Mouse (Mus musculus): ENCODE data around the gene Coq2. TPM values are rescaled to one million over a fixed set of nuclear protein-coding genes. Genes with fewer than 3 reads are reported as not detected.

Coq2 gene
- polyA plus RNA-seq, 1 experiment from 2014 or later = 82.5 TPM

- Histone ChIP-seq H3K36me3 (ENCODE audit: control insufficient read depth, insufficient read depth, low read length) (peaks cover 24% of the 10 kb centered on the region), H3K4me3 (ENCODE audit: low read depth, low read length) (no peak overlapping the region), H3K27me3 (replicated peaks; ENCODE audit: control insufficient read depth, insufficient read depth, low read length) (no peaks in the 10 kb centered on the region), H3K4me1 (replicated peaks; ENCODE audit: control insufficient read depth, insufficient read depth, low read length) (0 out of 2 replicates have a peak, but pooled peaks cover 5% of the 10 kb centered on the region), H3K27ac (ENCODE audit: low read depth) (no peak overlapping the region), H3K4me2 (ENCODE audit: low read length) (no peak overlapping the region), H3K9me3 (ENCODE audit: control insufficient read depth, low read length) (no peaks in the 10 kb centered on the region), H3K9ac (ENCODE audit: low read length) (no peak overlapping the region)
- no peak for DNase-seq (ENCODE audit: low spot score)
- no peak for ATAC-seq (replicated peaks; ENCODE audit: low FRiP score, low TSS enrichment, low read depth)
- WGBS = 78% methylated on average over 10 of the region's 10 CpGs
These were observed 23.5 kb downstream of the Coq2 start for GRCm38 (mm10) chr5:100651486-100651885.

- WGBS = 84% methylated on average over 7 of the region's 7 CpGs
These were observed 24.0 kb downstream of the Coq2 start for GRCm38 (mm10) chr5:100650969-100651368.

DNA sequence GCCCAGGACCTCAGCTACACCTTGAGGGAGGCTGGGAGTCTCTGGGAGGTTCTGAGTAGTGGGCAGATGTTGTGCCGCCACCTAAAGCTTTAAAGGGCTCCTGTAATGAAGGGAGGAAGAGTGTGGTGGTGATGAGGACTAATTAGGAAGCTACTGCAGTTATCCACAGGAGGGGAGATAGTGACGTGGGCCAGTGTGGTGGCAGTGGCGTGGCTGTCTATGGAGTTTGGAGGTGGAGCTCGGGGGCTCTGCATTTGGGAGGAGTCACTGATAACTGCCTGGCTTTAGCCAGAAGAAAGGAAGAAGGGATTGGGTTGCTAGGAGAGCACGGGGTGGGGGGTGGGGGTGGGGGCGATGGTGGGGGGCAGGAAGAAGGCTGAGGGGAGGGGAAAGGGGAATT lies 26.4 kb downstream of the Coq2 start:
- ATAC-seq (replicated peaks; ENCODE audit: low FRiP score, low TSS enrichment, low read depth) (no peak), DNase-seq (ENCODE audit: low spot score) (no peak)
- H3K36me3 ChIP-seq (ENCODE audit: control insufficient read depth, insufficient read depth, low read length) = no peaks in the 10 kb centered on the region
- H3K27ac ChIP-seq (ENCODE audit: low read depth) = no peak overlapping the region
- WGBS = 44% methylated on average over 6 of the region's 6 CpGs
- H3K4me1 ChIP-seq (replicated peaks; ENCODE audit: control insufficient read depth, insufficient read depth, low read length) = peaks cover 10% of the 10 kb centered on the region; the same call in 1 of the 2 replicates
- H3K4me3 ChIP-seq (ENCODE audit: low read depth, low read length) = no peak overlapping the region
- no peaks in the 10 kb centered on the region for H3K27me3 ChIP-seq (replicated peaks; ENCODE audit: control insufficient read depth, insufficient read depth, low read length)
- no peak overlapping the region for H3K9ac ChIP-seq (ENCODE audit: low read length)
- no peaks in the 10 kb centered on the region for H3K9me3 ChIP-seq (ENCODE audit: control insufficient read depth, low read length)
- no peak overlapping the region for H3K4me2 ChIP-seq (ENCODE audit: low read length)

More at GRCm38 (mm10) chr5:100650969-100651368, 24.0 kb downstream of the Coq2 start:
- DNase-seq (ENCODE audit: low spot score) (no peak), ATAC-seq (replicated peaks; ENCODE audit: low FRiP score, low TSS enrichment, low read depth) (no peak)
- Histone ChIP-seq H3K9ac (ENCODE audit: low read length) (no peak overlapping the region), H3K4me2 (ENCODE audit: low read length) (no peak overlapping the region), H3K4me3 (ENCODE audit: low read depth, low read length) (no peak overlapping the region), H3K36me3 (ENCODE audit: control insufficient read depth, insufficient read depth, low read length) (peaks cover 19% of the 10 kb centered on the region), H3K27me3 (replicated peaks; ENCODE audit: control insufficient read depth, insufficient read depth, low read length) (no peaks in the 10 kb centered on the region), H3K4me1 (replicated peaks; ENCODE audit: control insufficient read depth, insufficient read depth, low read length) (0 out of 2 replicates have a peak, but pooled peaks cover 5% of the 10 kb centered on the region), H3K27ac (ENCODE audit: low read depth) (no peak overlapping the region), H3K9me3 (ENCODE audit: control insufficient read depth, low read length) (no peaks in the 10 kb centered on the region)

- no peak overlapping the region for H3K9ac ChIP-seq (ENCODE audit: low read length)
- H3K27ac ChIP-seq (ENCODE audit: low read depth) = no peak overlapping the region
- no peak overlapping the region for H3K4me3 ChIP-seq (ENCODE audit: low read depth, low read length)
- WGBS = 50% methylated on average over 10 of the region's 10 CpGs
- ATAC-seq (replicated peaks; ENCODE audit: low FRiP score, low TSS enrichment, low read depth) (no peak), DNase-seq (ENCODE audit: low spot score) (no peak)
- H3K4me2 ChIP-seq (ENCODE audit: low read length) = no peak overlapping the region
- H3K9me3 ChIP-seq (ENCODE audit: control insufficient read depth, low read length) = no peaks in the 10 kb centered on the region
- no peaks in the 10 kb centered on the region for H3K36me3 ChIP-seq (ENCODE audit: control insufficient read depth, insufficient read depth, low read length)
- H3K27me3 ChIP-seq (replicated peaks; ENCODE audit: control insufficient read depth, insufficient read depth, low read length) = no peaks in the 10 kb centered on the region
- H3K4me1 ChIP-seq (replicated peaks; ENCODE audit: control insufficient read depth, insufficient read depth, low read length) = peaks cover 15% of the 10 kb centered on the region; the same call in 1 of the 2 replicates
These were observed 26.9 kb downstream of the Coq2 start for GRCm38 (mm10) chr5:100648046-100648445.

GRCm38 (mm10) chr5:100646558-100646957 lies 28.4 kb downstream of the Coq2 start:
- no peak overlapping the region for H3K4me2 ChIP-seq (ENCODE audit: low read length)
- no peak overlapping the region for H3K27ac ChIP-seq (ENCODE audit: low read depth)
- H3K9ac ChIP-seq (ENCODE audit: low read length) = no peak overlapping the region
- DNase-seq (ENCODE audit: low spot score) (no peak), ATAC-seq (replicated peaks; ENCODE audit: low FRiP score, low TSS enrichment, low read depth) (no peak)
- H3K36me3 ChIP-seq (ENCODE audit: control insufficient read depth, insufficient read depth, low read length) = no peaks in the 10 kb centered on the region
- H3K9me3 ChIP-seq (ENCODE audit: control insufficient read depth, low read length) = no peaks in the 10 kb centered on the region
- H3K27me3 ChIP-seq (replicated peaks; ENCODE audit: control insufficient read depth, insufficient read depth, low read length) = no peaks in the 10 kb centered on the region
- H3K4me1 ChIP-seq (replicated peaks; ENCODE audit: control insufficient read depth, insufficient read depth, low read length) = peaks cover 15% of the 10 kb centered on the region; the same call in 1 of the 2 replicates
- H3K4me3 ChIP-seq (ENCODE audit: low read depth, low read length) = no peak overlapping the region
- 78% methylated on average over 4 of the region's 4 CpGs for WGBS

DNA sequence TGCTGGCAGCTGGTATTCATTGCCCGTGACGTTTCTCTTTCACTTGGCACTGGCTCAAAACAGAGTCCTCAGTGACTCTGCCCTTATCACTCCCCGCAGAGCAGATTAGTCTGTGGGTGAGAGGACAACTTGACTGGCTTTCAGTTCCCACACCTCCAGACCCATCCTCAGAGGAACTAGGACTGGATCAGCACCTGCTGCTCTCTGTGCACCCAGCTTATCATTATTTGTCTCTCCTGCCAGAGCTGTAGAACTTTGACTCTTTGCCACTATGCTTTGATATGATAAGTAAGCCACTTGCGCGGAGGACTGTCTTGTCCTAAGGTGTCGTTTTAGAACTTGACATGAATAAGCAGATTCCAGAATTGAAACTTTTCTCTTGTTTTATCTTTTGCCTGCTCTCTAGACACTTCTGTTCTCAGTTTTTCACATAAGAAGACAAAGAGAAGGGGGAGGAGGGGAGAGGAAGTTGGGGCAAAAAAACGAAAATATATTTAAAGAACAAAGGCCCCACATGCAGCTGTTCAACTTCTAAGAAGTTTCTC lies 30.9 kb downstream of the Coq2 start:
- no peaks in the 10 kb centered on the region for H3K9me3 ChIP-seq (ENCODE audit: control insufficient read depth, low read length)
- WGBS = 60% methylated on average over 7 of the region's 7 CpGs
- no peak for ATAC-seq (replicated peaks; ENCODE audit: low FRiP score, low TSS enrichment, low read depth)
- no peak overlapping the region for H3K9ac ChIP-seq (ENCODE audit: low read length)
- peak overlapping the region; percentile 22; the same call in 1 of the 2 replicates for H3K27ac ChIP-seq (ENCODE audit: low read depth)
- H3K4me3 ChIP-seq (ENCODE audit: low read depth, low read length) = no peak overlapping the region
- H3K36me3 ChIP-seq (ENCODE audit: control insufficient read depth, insufficient read depth, low read length) = no peaks in the 10 kb centered on the region
- peaks cover 15% of the 10 kb centered on the region; the same call in 1 of the 2 replicates for H3K4me1 ChIP-seq (replicated peaks; ENCODE audit: control insufficient read depth, insufficient read depth, low read length)
- no peaks in the 10 kb centered on the region for H3K27me3 ChIP-seq (replicated peaks; ENCODE audit: control insufficient read depth, insufficient read depth, low read length)
- no peak for DNase-seq (ENCODE audit: low spot score)
- H3K4me2 ChIP-seq (ENCODE audit: low read length) = no peak overlapping the region

GRCm38 (mm10) chr5:100643253-100643990 lies 31.5 kb downstream of the Coq2 start:
- WGBS = 65% methylated on average over 12 of the region's 12 CpGs
- ATAC-seq (replicated peaks; ENCODE audit: low FRiP score, low TSS enrichment, low read depth) (no peak), DNase-seq (ENCODE audit: low spot score) (no peak)
- H3K9ac ChIP-seq (ENCODE audit: low read length) = no peak overlapping the region
- peaks cover 15% of the 10 kb centered on the region; the same call in 1 of the 2 replicates for H3K4me1 ChIP-seq (replicated peaks; ENCODE audit: control insufficient read depth, insufficient read depth, low read length)
- no peak overlapping the region for H3K4me3 ChIP-seq (ENCODE audit: low read depth, low read length)
- no peak overlapping the region for H3K4me2 ChIP-seq (ENCODE audit: low read length)
- no peaks in the 10 kb centered on the region for H3K36me3 ChIP-seq (ENCODE audit: control insufficient read depth, insufficient read depth, low read length)
- H3K27me3 ChIP-seq (replicated peaks; ENCODE audit: control insufficient read depth, insufficient read depth, low read length) = no peaks in the 10 kb centered on the region
- no peaks in the 10 kb centered on the region for H3K9me3 ChIP-seq (ENCODE audit: control insufficient read depth, low read length)
- H3K27ac ChIP-seq (ENCODE audit: low read depth) = peak overlapping the region; percentile 22; the same call in 1 of the 2 replicates

GRCm38 (mm10) chr5:100642316-100642715 lies 32.6 kb downstream of the Coq2 start:
- H3K4me2 ChIP-seq (ENCODE audit: low read length) = no peak overlapping the region
- no peak for ATAC-seq (replicated peaks; ENCODE audit: low FRiP score, low TSS enrichment, low read depth)

More at GRCm38 (mm10) chr5:100642316-100642715, 32.6 kb downstream of the Coq2 start:
- DNase-seq (ENCODE audit: low spot score) = no peak
- Histone ChIP-seq H3K27ac (ENCODE audit: low read depth) (no peak overlapping the region), H3K9me3 (ENCODE audit: control insufficient read depth, low read length) (no peaks in the 10 kb centered on the region), H3K27me3 (replicated peaks; ENCODE audit: control insufficient read depth, insufficient read depth, low read length) (no peaks in the 10 kb centered on the region), H3K9ac (ENCODE audit: low read length) (no peak overlapping the region), H3K4me1 (replicated peaks; ENCODE audit: control insufficient read depth, insufficient read depth, low read length) (peaks cover 11% of the 10 kb centered on the region; the same call in 1 of the 2 replicates), H3K36me3 (ENCODE audit: control insufficient read depth, insufficient read depth, low read length) (no peaks in the 10 kb centered on the region), H3K4me3 (ENCODE audit: low read depth, low read length) (no peak overlapping the region)
- WGBS = 82% methylated on average over 5 of the region's 5 CpGs

Measured in intestine, embryonic 14.5 days (tissue).